Mouse (Mus musculus) brain, embryonic 14.5 days (tissue): ENCODE measurements around the gene Pgbd5.

Experiments used
- CTCF ChIP-seq: fragments of 200-500 bp; IDR thresholded peaks from 2 replicates; pipeline ENCODE4 v1.5.1; 2012; ENCODE audit warnings: inconsistent platforms, mild to moderate bottlenecking, moderate library complexity, borderline replicate concordance; ENCODE audit not compliant: insufficient read depth, insufficient read length; ENCODE audit errors: extremely low read depth
- POLR2A ChIP-seq: fragments of 200-500 bp; IDR thresholded peaks from 2 replicates; pipeline ENCODE4 v1.6.1; 2012; ENCODE audit warnings: mild to moderate bottlenecking, inconsistent platforms, borderline replicate concordance; ENCODE audit not compliant: poor library complexity, insufficient read depth, insufficient read length, severe bottlenecking; ENCODE audit errors: extremely low read depth

DNA sequence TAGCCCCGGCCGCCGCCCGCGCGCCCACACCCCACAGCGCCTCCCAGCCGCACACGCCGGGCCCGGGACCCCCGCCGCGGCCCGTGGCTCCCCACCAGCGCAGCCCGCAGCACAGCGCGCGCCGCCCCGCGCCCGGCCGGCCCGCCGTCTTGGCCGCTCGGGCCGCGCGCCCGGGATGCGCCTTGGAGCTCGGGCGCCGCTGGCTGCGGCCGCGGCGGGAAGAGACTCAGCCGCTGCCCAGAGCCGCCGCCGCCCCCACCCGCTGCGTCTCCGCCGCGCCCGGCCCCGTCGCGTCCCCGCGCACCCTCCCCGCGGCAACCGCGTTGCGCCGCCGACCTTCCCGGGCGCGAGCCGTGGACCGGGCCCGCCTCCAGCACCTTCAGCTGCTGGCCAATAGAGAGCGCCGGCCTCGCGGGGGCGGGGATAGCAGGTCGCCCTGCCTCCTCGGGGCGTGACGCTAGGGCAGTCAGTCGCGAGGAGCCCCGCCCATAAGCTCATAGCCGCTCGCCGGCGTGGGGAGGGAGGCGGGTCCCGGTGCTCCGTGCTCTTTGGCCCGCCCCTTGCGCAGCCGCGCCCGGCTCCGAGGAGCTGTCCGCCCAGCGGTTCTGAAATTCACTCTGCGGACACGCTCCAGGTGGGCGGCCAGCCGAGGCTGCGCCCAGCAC, 5.2 kb downstream of the Pgbd5 start:
- TF ChIP-seq POLR2A, result peak; percentile 68
- TF ChIP-seq CTCF, result no peak
